Mouse (Mus musculus) bone marrow, adult 2 months (tissue): ENCODE measurements at regions not wholly inside any gene's neighbourhood (a gene's known extent, or its start where the extent isn't known, plus 50 kb on each side); places are given as distances from the start of the nearest gene placed in this dataset.

ENCODE experiments used
- CTCF ChIP-seq: fragments of 200-500 bp; IDR thresholded peaks from 2 replicates; pipeline ENCODE4 v1.5.1; 2011; ENCODE audit warnings: low read length, control low read depth; ENCODE audit not compliant: control insufficient read depth, insufficient read depth
- POLR2A ChIP-seq: fragments of 200-500 bp; IDR thresholded peaks from 2 replicates; pipeline ENCODE4 v1.6.1; 2011; ENCODE audit warnings: low read depth, mild to moderate bottlenecking, control low read depth, low read length, borderline replicate concordance; ENCODE audit not compliant: control insufficient read depth

- TF ChIP-seq POLR2A: no peak
- TF ChIP-seq CTCF: no peak
Measured at GRCm38 (mm10) chr3:131698070-131698750, 133.6 kb downstream of the Papss1 start.
